Mouse (Mus musculus) adrenal gland, adult (tissue): ENCODE measurements around the gene Ralgds.
A peak's percentile ranks its signal among the peaks of the same experiment; 100 is the strongest.

Experiments
- DNase-seq, 2 experiments: peaks; one replicate each; pipeline ENCODE4 v3.0.0; 2022 to 2023; ENCODE audit warnings: low spot score in 1 of 2; ENCODE audit not compliant: inconsistent age in 2 of 2

Ralgds gene

GRCm38 (mm10) chr2:28552301-28552700 is 39.4 kb downstream of the Ralgds start:
- DNase-seq, result no peak

- DNase-seq, result no peak
Observed at GRCm38 (mm10) chr2:28557452-28557851, 44.5 kb downstream of the Ralgds start.

GRCm38 (mm10) chr2:28563303-28563702 is 50.4 kb downstream of the Ralgds start, which contains the start of gene Cel:
TSS of gene Cel (minus strand) at chr2:28563403.
- no peak for DNase-seq

GRCm38 (mm10) chr2:28563830-28564229 is 50.9 kb downstream of the Ralgds start:
- no peak for DNase-seq

GRCm38 (mm10) chr2:28564380-28564779 is 51.5 kb downstream of the Ralgds start:
- no peak for DNase-seq

- DNase-seq, result peak in 1 of 2 experiments; percentile 52
Observed at GRCm38 (mm10) chr2:28566545-28566944, 53.6 kb downstream of the Ralgds start.

- DNase-seq, result no peak
Observed at GRCm38 (mm10) chr2:28569903-28570302, 57.0 kb downstream of the Ralgds start.

- DNase-seq, result no peak
Observed at GRCm38 (mm10) chr2:28575341-28575740, 62.4 kb downstream of the Ralgds start.

GRCm38 (mm10) chr2:28576815-28577214 is 63.9 kb downstream of the Ralgds start:
- no peak for DNase-seq

GRCm38 (mm10) chr2:28578003-28578402 is 65.1 kb downstream of the Ralgds start:
- DNase-seq, result peak in 1 of 2 experiments; percentile 62

GRCm38 (mm10) chr2:28582647-28583353 is 69.9 kb downstream of the Ralgds start:
- DNase-seq, result peak; percentile 90 to 98

GRCm38 (mm10) chr2:28583651-28584050 is 70.7 kb downstream of the Ralgds start, which contains the start of gene Gtf3c5:
TSS of gene Gtf3c5 (minus strand) at chr2:28583751.
- no peak for DNase-seq

GRCm38 (mm10) chr2:28585043-28585571 is 72.2 kb downstream of the Ralgds start:
- peak; percentile 74 to 91 for DNase-seq

- DNase-seq, result no peak
Observed at GRCm38 (mm10) chr2:28585730-28586129, 72.8 kb downstream of the Ralgds start.

GRCm38 (mm10) chr2:28588574-28588973 is 75.6 kb downstream of the Ralgds start:
- no peak for DNase-seq

- DNase-seq, result no peak
Observed at GRCm38 (mm10) chr2:28591479-28591878, 78.6 kb downstream of the Ralgds start.

GRCm38 (mm10) chr2:28592809-28593208 is 79.9 kb downstream of the Ralgds start:
- peak; percentile 54 to 88 for DNase-seq

- no peak for DNase-seq
Observed at GRCm38 (mm10) chr2:28596021-28596420, 83.1 kb downstream of the Ralgds start.

- DNase-seq, result no peak
Observed at GRCm38 (mm10) chr2:28596998-28597397, 84.1 kb downstream of the Ralgds start.

- no peak for DNase-seq
Observed at GRCm38 (mm10) chr2:28597733-28598547, 85.0 kb downstream of the Ralgds start.

GRCm38 (mm10) chr2:28598692-28599568 is 86.0 kb downstream of the Ralgds start:
- DNase-seq, result no peak
